Mouse (Mus musculus) kidney, adult 2 months (tissue): ENCODE results near the gene Map6. TPM values are rescaled to one million over a fixed set of nuclear protein-coding genes. Genes with fewer than 3 reads are reported as not detected.
A peak's percentile ranks its signal among the peaks of the same experiment; 100 is the strongest.

Experiments used
- DNase-seq: peaks from one replicate; pipeline ENCODE4 v3.0.0; 2021
- H3K27ac ChIP-seq: fragments of 200-500 bp; 2 replicates; pipeline ENCODE4 v1.5.1; 2012; ENCODE audit warnings: low read depth, low read length, control low read depth, inconsistent platforms; ENCODE audit not compliant: insufficient read depth
- H3K27me3 ChIP-seq: fragments of 200-500 bp; replicated peaks from 2 replicates; pipeline ENCODE4 v1.6.1; 2012; ENCODE audit warnings: mild to moderate bottlenecking, moderate library complexity, low read length, inconsistent platforms; ENCODE audit not compliant: control insufficient read depth, insufficient read depth
- H3K36me3 ChIP-seq: fragments of 200-500 bp; 2 replicates; pipeline ENCODE4 v1.6.1; 2012; ENCODE audit warnings: mild to moderate bottlenecking, moderate library complexity, low read length, inconsistent platforms; ENCODE audit not compliant: control insufficient read depth, insufficient read depth
- H3K4me1 ChIP-seq: fragments of 200-500 bp; 2 replicates; pipeline ENCODE4 v1.6.1; 2011; ENCODE audit warnings: low read length; ENCODE audit not compliant: control insufficient read depth, insufficient read depth
- H3K4me3 ChIP-seq: fragments of 200-500 bp; 2 replicates; pipeline ENCODE4 v1.5.1; 2011; ENCODE audit warnings: mild to moderate bottlenecking, low read depth, low read length, control low read depth; ENCODE audit not compliant: insufficient read depth
- CTCF ChIP-seq: fragments of 200-500 bp; conservative IDR thresholded peaks from 2 replicates; pipeline ENCODE4 v1.5.1; 2011; ENCODE audit warnings: low read depth, mild to moderate bottlenecking, control low read depth, low read length, moderate library complexity, mixed read lengths; ENCODE audit not compliant: insufficient read depth, insufficient read length
- POLR2A ChIP-seq: fragments of 200-500 bp; IDR thresholded peaks from one replicate; pipeline ENCODE4 v1.6.1; 2011; ENCODE audit warnings: low read depth, low read length, control low read depth
- WGBS: fragments of 180-500 bp; shearing (Covaris S2); methylation state at CpG from one replicate; pipeline ENCODE4 v1.1.7; 2018; 5-methylcytosine and 5-hydroxymethylcytosine counted together
- polyA plus RNA-seq: library from polyadenylated mRNA; depleted of rRNA; stranded (reverse); fragments of >200 nt; gene quantifications from 2 replicates; pipeline ENCODE4 v1.2.3, GENCODE M21; 2012

Gene Map6
- polyA plus RNA-seq, 1 experiment = 1.8 TPM

DNA sequence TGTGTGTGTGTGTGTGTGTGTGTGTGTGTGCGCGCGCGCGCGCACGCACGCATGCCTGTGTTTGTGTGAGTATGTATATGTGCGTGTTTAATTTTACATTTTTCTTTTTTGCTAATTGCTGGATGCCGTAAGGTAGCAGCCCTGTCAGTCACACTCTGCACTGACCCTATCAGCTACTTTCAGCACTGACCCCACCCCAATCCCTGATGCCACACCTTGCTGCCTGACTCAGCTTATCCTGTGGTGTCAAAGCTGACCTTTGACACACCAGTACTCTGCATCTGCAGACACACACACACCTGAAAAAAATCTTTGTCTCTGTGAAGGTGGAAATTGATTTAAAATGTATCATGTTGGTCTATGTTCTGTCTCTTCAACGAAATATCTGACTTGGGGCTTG is 25.1 kb upstream of the Map6 start:
- Histone ChIP-seq H3K4me1 (no peaks in the 10 kb centered on the region), H3K27me3 (no peaks in the 10 kb centered on the region), H3K36me3 (no peaks in the 10 kb centered on the region), H3K4me3 (no peak overlapping the region), H3K27ac (no peak overlapping the region)
- WGBS = 97% methylated on average over 11 of the region's 11 CpGs
- no peak for TF ChIP-seq CTCF
- no peak for TF ChIP-seq POLR2A
- DNase-seq = no peak

- no peaks in the 10 kb centered on the region for H3K36me3 ChIP-seq
- 0 out of 2 replicates have a peak, but pooled peaks cover 3% of the 10 kb centered on the region for H3K4me1 ChIP-seq
- 69% methylated on average over 5 of the region's 5 CpGs for WGBS
- DNase-seq = no peak
- no peaks in the 10 kb centered on the region for H3K27me3 ChIP-seq
- no peak overlapping the region for H3K27ac ChIP-seq
- no peak for TF ChIP-seq CTCF
- no peak for TF ChIP-seq POLR2A
- no peak overlapping the region for H3K4me3 ChIP-seq
These were observed 19.0 kb upstream of the Map6 start for GRCm38 (mm10) chr7:99248157-99248742.

DNA sequence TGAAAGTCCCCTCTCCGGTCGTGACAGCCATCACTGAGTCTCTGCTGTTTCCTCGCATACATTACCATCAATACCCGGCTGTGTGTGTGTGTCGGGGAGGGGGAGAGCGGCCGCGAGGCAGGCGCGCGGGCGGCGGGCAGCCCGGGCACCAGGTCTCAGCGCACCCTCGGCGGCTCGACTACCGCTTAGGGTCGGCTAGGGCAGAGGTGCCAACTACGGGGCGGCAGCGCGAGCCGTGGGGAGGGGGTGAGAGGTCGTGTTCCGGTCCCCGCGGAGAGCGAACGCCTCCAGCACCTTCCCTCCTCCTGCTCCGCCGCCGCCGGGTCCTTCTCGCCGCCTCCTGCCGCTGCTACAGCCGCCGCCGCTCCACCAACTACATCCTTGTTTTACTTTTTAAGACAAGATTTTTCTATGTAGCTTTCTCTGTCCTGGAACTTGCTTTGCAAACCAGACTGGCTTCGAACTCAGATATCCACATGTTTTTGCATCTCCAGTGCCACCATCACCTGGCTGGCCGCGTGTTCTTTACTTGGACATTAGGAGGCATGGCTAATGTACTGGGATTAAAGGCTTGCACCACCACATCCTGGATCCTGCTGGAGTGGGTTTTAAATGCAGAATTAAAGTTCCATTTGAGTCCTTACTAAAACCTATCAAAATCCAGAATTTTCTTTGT is 18.2 kb upstream of the Map6 start:
- no peak for DNase-seq
- no peak overlapping the region for H3K27ac ChIP-seq
- no peaks in the 10 kb centered on the region for H3K27me3 ChIP-seq
- WGBS = 5% methylated on average over 44 of the region's 44 CpGs
- no peak for TF ChIP-seq POLR2A
- no peak for TF ChIP-seq CTCF
- no peaks in the 10 kb centered on the region for H3K36me3 ChIP-seq
- H3K4me3 ChIP-seq = peak overlapping the region; percentile 24
- 0 out of 2 replicates have a peak, but pooled peaks cover 3% of the 10 kb centered on the region for H3K4me1 ChIP-seq

GRCm38 (mm10) chr7:99249582-99249911 is 17.7 kb upstream of the Map6 start:
- no peaks in the 10 kb centered on the region for H3K36me3 ChIP-seq
- peak; percentile 82 for TF ChIP-seq CTCF
- TF ChIP-seq POLR2A = no peak
- H3K4me3 ChIP-seq = no peak overlapping the region
- WGBS = 2% methylated on average over 10 of the region's 10 CpGs
- H3K4me1 ChIP-seq = 0 out of 2 replicates have a peak, but pooled peaks cover 3% of the 10 kb centered on the region
- H3K27me3 ChIP-seq = no peaks in the 10 kb centered on the region
- DNase-seq = peak; percentile 63
- no peak overlapping the region for H3K27ac ChIP-seq

GRCm38 (mm10) chr7:99250386-99250785 is 16.9 kb upstream of the Map6 start:
- no peaks in the 10 kb centered on the region for H3K36me3 ChIP-seq
- H3K4me3 ChIP-seq = no peak overlapping the region
- 50% methylated on average over 9 of the region's 9 CpGs for WGBS
- no peak for DNase-seq
- no peak overlapping the region for H3K27ac ChIP-seq
- 0 out of 2 replicates have a peak, but pooled peaks cover 3% of the 10 kb centered on the region for H3K4me1 ChIP-seq
- H3K27me3 ChIP-seq = no peaks in the 10 kb centered on the region
- TF ChIP-seq CTCF = no peak
- TF ChIP-seq POLR2A = no peak

DNA sequence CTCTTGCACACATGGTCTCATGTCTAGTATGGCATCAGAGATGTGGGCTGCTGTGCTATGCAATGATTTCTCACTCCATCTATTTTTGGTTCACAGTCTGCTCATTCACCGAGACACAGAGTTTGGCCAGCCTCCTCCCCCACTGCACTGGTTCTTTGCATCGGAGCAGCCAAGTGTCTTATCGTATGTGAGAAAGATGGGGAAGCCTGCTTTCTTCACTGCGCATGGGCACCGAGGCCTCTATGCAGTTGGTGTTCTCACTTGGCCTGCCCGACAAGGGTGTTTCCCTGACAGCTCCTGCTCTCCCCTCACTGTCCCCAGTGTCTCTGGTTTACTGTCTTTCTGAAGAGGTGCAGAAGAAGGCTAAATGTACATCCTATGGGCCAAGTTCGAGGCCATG is 12.2 kb upstream of the Map6 start:
- Histone ChIP-seq H3K4me3 (no peak overlapping the region), H3K27me3 (no peaks in the 10 kb centered on the region), H3K27ac (no peak overlapping the region), H3K4me1 (no peaks in the 10 kb centered on the region), H3K36me3 (no peaks in the 10 kb centered on the region)
- WGBS = 80% methylated on average over 7 of the region's 7 CpGs
- DNase-seq = no peak
- TF ChIP-seq CTCF = no peak
- TF ChIP-seq POLR2A = no peak

DNA sequence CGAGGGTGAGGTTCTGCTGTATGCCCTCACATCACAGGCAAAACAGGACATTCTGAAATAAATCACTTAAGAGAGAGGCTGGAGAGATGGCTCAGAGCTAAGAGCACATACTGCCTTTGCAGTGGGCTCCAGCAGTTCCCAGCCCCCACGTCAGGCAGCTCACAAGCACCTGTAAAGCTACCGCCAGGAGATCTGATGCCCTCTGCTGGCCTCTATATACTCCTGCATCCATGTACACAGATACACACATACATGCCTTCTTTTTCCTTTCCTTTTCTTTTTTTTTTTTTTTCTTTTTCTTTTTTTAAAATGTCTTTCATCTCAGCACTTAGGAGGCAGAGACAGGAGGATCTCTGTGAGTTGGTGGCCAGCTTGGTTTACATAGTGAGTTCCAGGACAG is 5.3 kb upstream of the Map6 start:
- Histone ChIP-seq H3K27ac (no peak overlapping the region), H3K4me1 (no peaks in the 10 kb centered on the region), H3K27me3 (no peaks in the 10 kb centered on the region; the same call in 1 of the 2 replicates), H3K4me3 (no peak overlapping the region), H3K36me3 (no peaks in the 10 kb centered on the region)
- 71% methylated on average over 3 of the region's 3 CpGs for WGBS
- TF ChIP-seq POLR2A (no peak), CTCF (peak; percentile 16; the same call in 1 of the 2 replicates)
- no peak for DNase-seq
